Mouse (Mus musculus): ENCODE measurements around the gene Cwh43. TPM values are rescaled to one million over a fixed set of nuclear protein-coding genes. Genes with fewer than 3 reads are reported as not detected.

Gene Cwh43
- polyA plus RNA-seq, 1 experiment from 2014 or later: not detected

DNA sequence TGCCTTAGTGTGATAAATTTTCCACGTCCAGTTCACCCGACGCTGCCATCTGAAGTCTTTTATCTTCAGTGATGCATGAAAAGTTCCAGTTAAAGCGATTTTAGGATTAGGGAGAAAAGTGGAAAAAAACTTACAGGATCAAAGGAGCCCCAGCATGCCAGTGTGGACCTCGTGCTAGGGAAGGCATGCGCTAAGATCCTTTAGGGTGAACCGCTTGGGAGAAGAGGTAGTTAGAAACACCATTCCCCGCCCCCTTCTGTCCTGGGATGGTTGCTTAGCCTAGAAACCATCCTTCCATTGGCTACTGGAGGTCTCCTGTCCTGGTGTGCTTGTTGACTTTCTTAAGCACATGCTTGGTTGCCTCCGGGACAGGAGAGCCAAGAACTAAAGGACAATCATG lies 29.8 kb upstream of the Cwh43 start:
- TF ChIP-seq CTCF (IDR thresholded peaks at IDR 0.05): no peak
- TF ChIP-seq EP300 (IDR thresholded peaks at IDR 0.05): no peak
- H3K9ac ChIP-seq (replicated peaks; ENCODE audit: low read depth): no peak overlapping the region
- H3K27me3 ChIP-seq (replicated peaks; ENCODE audit: insufficient read depth, low read length): no peaks in the 10 kb centered on the region
- H3K9me3 ChIP-seq (ENCODE audit: low read length): no peaks in the 10 kb centered on the region
- H3K36me3 ChIP-seq (ENCODE audit: insufficient read depth, low read length): no peaks in the 10 kb centered on the region
- H3K27ac ChIP-seq (ENCODE audit: low read length): no peak overlapping the region
- H3K4me1 ChIP-seq (ENCODE audit: insufficient read depth, low read depth, low read length): no peaks in the 10 kb centered on the region
- no peak overlapping the region for H3K4me2 ChIP-seq (replicated peaks; ENCODE audit: low read depth, low read length)
- DNase-seq (ENCODE audit: low spot score) (no peak), ATAC-seq (no peak)
- H3K4me3 ChIP-seq (ENCODE audit: low read depth, low read length): no peak overlapping the region
- WGBS: 63% methylated on average over 9 of the region's 9 CpGs

GRCm38 (mm10) chr5:73376491-73376890 lies 29.4 kb upstream of the Cwh43 start:
- Histone ChIP-seq H3K4me2 (replicated peaks; ENCODE audit: low read depth, low read length) (no peak overlapping the region), H3K9me3 (ENCODE audit: low read length) (no peaks in the 10 kb centered on the region), H3K4me1 (ENCODE audit: insufficient read depth, low read depth, low read length) (no peaks in the 10 kb centered on the region), H3K36me3 (ENCODE audit: insufficient read depth, low read length) (no peaks in the 10 kb centered on the region), H3K9ac (replicated peaks; ENCODE audit: low read depth) (no peak overlapping the region), H3K27ac (ENCODE audit: low read length) (no peak overlapping the region), H3K4me3 (ENCODE audit: low read depth, low read length) (no peak overlapping the region), H3K27me3 (replicated peaks; ENCODE audit: insufficient read depth, low read length) (no peaks in the 10 kb centered on the region)
- DNase-seq (ENCODE audit: low spot score) (no peak), ATAC-seq (no peak)
- 77% methylated on average over 7 of the region's 7 CpGs for WGBS
- no peak for TF ChIP-seq CTCF (IDR thresholded peaks at IDR 0.05)
- TF ChIP-seq EP300 (IDR thresholded peaks at IDR 0.05): no peak

GRCm38 (mm10) chr5:73379908-73380307 lies 26.0 kb upstream of the Cwh43 start:
- H3K4me2 ChIP-seq (replicated peaks; ENCODE audit: low read depth, low read length): no peak overlapping the region
- DNase-seq (ENCODE audit: low spot score) (peak; percentile 87), ATAC-seq (peak; percentile 73)
- no peak overlapping the region for H3K4me3 ChIP-seq (ENCODE audit: low read depth, low read length)
- no peaks in the 10 kb centered on the region for H3K4me1 ChIP-seq (ENCODE audit: insufficient read depth, low read depth, low read length)
- 15% methylated on average over 3 of the region's 3 CpGs for WGBS
- H3K27ac ChIP-seq (ENCODE audit: low read length): no peak overlapping the region
- H3K27me3 ChIP-seq (replicated peaks; ENCODE audit: insufficient read depth, low read length): no peaks in the 10 kb centered on the region
- no peaks in the 10 kb centered on the region for H3K9me3 ChIP-seq (ENCODE audit: low read length)
- H3K9ac ChIP-seq (replicated peaks; ENCODE audit: low read depth): no peak overlapping the region
- no peak for TF ChIP-seq EP300 (IDR thresholded peaks at IDR 0.05)
- peak; percentile 89 for TF ChIP-seq CTCF (IDR thresholded peaks at IDR 0.05)
- H3K36me3 ChIP-seq (ENCODE audit: insufficient read depth, low read length): no peaks in the 10 kb centered on the region

GRCm38 (mm10) chr5:73380829-73381228 lies 25.0 kb upstream of the Cwh43 start:
- ATAC-seq (no peak), DNase-seq (ENCODE audit: low spot score) (no peak)
- H3K27ac ChIP-seq (ENCODE audit: low read length): no peak overlapping the region
- H3K9ac ChIP-seq (replicated peaks; ENCODE audit: low read depth): no peak overlapping the region
- no peak overlapping the region for H3K4me3 ChIP-seq (ENCODE audit: low read depth, low read length)
- no peak overlapping the region for H3K4me2 ChIP-seq (replicated peaks; ENCODE audit: low read depth, low read length)
- TF ChIP-seq EP300 (IDR thresholded peaks at IDR 0.05) (no peak), CTCF (IDR thresholded peaks at IDR 0.05) (no peak)
- H3K36me3 ChIP-seq (ENCODE audit: insufficient read depth, low read length): no peaks in the 10 kb centered on the region
- H3K9me3 ChIP-seq (ENCODE audit: low read length): no peaks in the 10 kb centered on the region
- WGBS: 42% methylated on average over 8 of the region's 8 CpGs
- no peaks in the 10 kb centered on the region for H3K27me3 ChIP-seq (replicated peaks; ENCODE audit: insufficient read depth, low read length)
- no peaks in the 10 kb centered on the region for H3K4me1 ChIP-seq (ENCODE audit: insufficient read depth, low read depth, low read length)

DNA sequence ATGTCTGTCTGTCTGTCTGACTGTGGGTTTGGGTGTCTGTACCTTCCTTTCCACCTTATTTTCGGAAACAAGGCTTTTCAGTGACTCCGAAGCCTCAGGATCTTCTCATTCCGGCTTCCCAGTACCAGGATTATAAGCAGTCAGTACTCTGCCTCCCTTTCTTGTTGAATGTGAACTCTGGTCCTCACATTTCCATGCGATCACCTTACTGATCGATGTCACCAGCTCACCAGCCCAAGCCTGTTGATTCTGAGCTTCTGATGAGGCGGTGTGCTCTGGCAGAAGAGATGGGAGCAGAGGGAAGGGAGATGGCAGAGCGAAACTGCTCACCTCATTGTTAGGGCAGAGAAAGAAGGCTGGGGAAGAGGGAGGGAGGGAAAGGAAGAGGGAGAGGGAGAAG lies 24.4 kb upstream of the Cwh43 start:
- WGBS: 70% methylated on average over 7 of the region's 7 CpGs
- Histone ChIP-seq H3K27me3 (replicated peaks; ENCODE audit: insufficient read depth, low read length) (no peaks in the 10 kb centered on the region), H3K4me1 (ENCODE audit: insufficient read depth, low read depth, low read length) (no peaks in the 10 kb centered on the region), H3K9ac (replicated peaks; ENCODE audit: low read depth) (no peak overlapping the region), H3K9me3 (ENCODE audit: low read length) (no peaks in the 10 kb centered on the region), H3K27ac (ENCODE audit: low read length) (no peak overlapping the region), H3K36me3 (ENCODE audit: insufficient read depth, low read length) (no peaks in the 10 kb centered on the region), H3K4me3 (ENCODE audit: low read depth, low read length) (no peak overlapping the region), H3K4me2 (replicated peaks; ENCODE audit: low read depth, low read length) (no peak overlapping the region)
- DNase-seq (ENCODE audit: low spot score) (no peak), ATAC-seq (no peak)
- TF ChIP-seq CTCF (IDR thresholded peaks at IDR 0.05) (no peak), EP300 (IDR thresholded peaks at IDR 0.05) (no peak)

GRCm38 (mm10) chr5:73381976-73382540 lies 23.8 kb upstream of the Cwh43 start:
- H3K27me3 ChIP-seq (replicated peaks; ENCODE audit: insufficient read depth, low read length): no peaks in the 10 kb centered on the region
- no peak overlapping the region for H3K27ac ChIP-seq (ENCODE audit: low read length)
- no peaks in the 10 kb centered on the region for H3K36me3 ChIP-seq (ENCODE audit: insufficient read depth, low read length)
- DNase-seq (ENCODE audit: low spot score) (no peak), ATAC-seq (no peak)
- no peaks in the 10 kb centered on the region for H3K4me1 ChIP-seq (ENCODE audit: insufficient read depth, low read depth, low read length)
- no peak overlapping the region for H3K9ac ChIP-seq (replicated peaks; ENCODE audit: low read depth)
- no peak overlapping the region for H3K4me3 ChIP-seq (ENCODE audit: low read depth, low read length)
- no peak for TF ChIP-seq CTCF (IDR thresholded peaks at IDR 0.05)
- no peaks in the 10 kb centered on the region for H3K9me3 ChIP-seq (ENCODE audit: low read length)
- H3K4me2 ChIP-seq (replicated peaks; ENCODE audit: low read depth, low read length): no peak overlapping the region
- 67% methylated on average over 9 of the region's 9 CpGs for WGBS
